Mouse (Mus musculus) liver, embryonic 14.5 days (tissue): ENCODE data around the gene Kirrel2. TPM values are rescaled to one million over a fixed set of nuclear protein-coding genes. Genes with fewer than 3 reads are reported as not detected.

ENCODE experiments used
- ATAC-seq: fragments of 200-750 bp; cut with Nextera tagmentation; 2 replicates; pipeline ENCODE4 v1.8.0; 2017; ENCODE audit warnings: moderate number of reproducible peaks, mild to moderate bottlenecking, moderate library complexity; ENCODE audit not compliant: insufficient read depth
- DNase-seq, 3 experiments: peaks; one replicate each; pipeline ENCODE4 v3.0.0-alpha.2; 2012 to 2013; ENCODE audit warnings: low read depth in 3 of 3, low spot score in 3 of 3
- H3K27ac ChIP-seq: fragments of 300-500 bp; sonication (generic); 2 replicates; pipeline ENCODE4 v1.5.1; 2014; ENCODE audit warnings: moderate library complexity, mild to moderate bottlenecking, control low read depth, inconsistent platforms
- H3K27me3 ChIP-seq: fragments of 300-500 bp; sonication (generic); 2 replicates; pipeline ENCODE4 v1.6.1; 2014; ENCODE audit warnings: mild to moderate bottlenecking, low read length, moderate library complexity; ENCODE audit not compliant: control insufficient read depth, insufficient read depth
- H3K36me3 ChIP-seq: fragments of 300-500 bp; sonication (generic); replicated peaks from 2 replicates; pipeline ENCODE4 v1.6.1; 2014; ENCODE audit warnings: low read depth; ENCODE audit not compliant: control insufficient read depth, insufficient read depth
- H3K4me1 ChIP-seq, 2 experiments: fragments of 200-500 bp in 1 of 2; fragments of 300-500 bp in 1 of 2; sonication (generic) in 1 of 2; replicated peaks; 2 replicates each; pipeline ENCODE4 v1.6.1; 2012 to 2014; ENCODE audit warnings: antibody characterized with exemption in 1 of 2, inconsistent platforms in 1 of 2, low read length in 1 of 2; ENCODE audit not compliant: control insufficient read depth in 2 of 2, insufficient read depth in 2 of 2
- H3K4me2 ChIP-seq: fragments of 300-500 bp; sonication (generic); 2 replicates; pipeline ENCODE4 v1.6.1; 2014; ENCODE audit warnings: low read depth, mild to moderate bottlenecking, control low read depth, moderate library complexity
- H3K4me3 ChIP-seq, 2 experiments: fragments of 200-500 bp in 1 of 2; fragments of 300-500 bp in 1 of 2; sonication (generic) in 1 of 2; 2 replicates each; pipeline ENCODE4 v1.5.1; 2012 to 2014; ENCODE audit warnings: low read depth in 2 of 2, low read length in 2 of 2, mild to moderate bottlenecking in 2 of 2, control low read depth in 1 of 2, inconsistent platforms in 1 of 2, moderate library complexity in 1 of 2; ENCODE audit not compliant: insufficient read depth in 1 of 2
- H3K9ac ChIP-seq: fragments of 300-500 bp; sonication (generic); replicated peaks from 2 replicates; pipeline ENCODE4 v1.6.1; 2014; ENCODE audit warnings: mild to moderate bottlenecking, control low read depth, moderate library complexity
- H3K9me3 ChIP-seq: fragments of 300-500 bp; sonication (generic); 2 replicates; pipeline ENCODE4 v1.6.1; 2016; ENCODE audit warnings: low read length, mixed read lengths; ENCODE audit not compliant: control insufficient read depth
- CTCF ChIP-seq: IDR thresholded peaks from 2 replicates; pipeline ENCODE4 v1.5.1; 2016; ENCODE audit warnings: antibody characterized with exemption, low read depth, control low read depth
- EP300 ChIP-seq: IDR thresholded peaks from 2 replicates; pipeline ENCODE4 v1.6.1; 2016; ENCODE audit warnings: antibody characterized with exemption, low read depth
- WGBS: fragments of 180-500 bp; shearing (Covaris S2); extraction: QIAGEN DNeasy Blood & Tissue Kit; methylation state at CpG from one replicate; pipeline ENCODE4 v1.1.7; 2014; ENCODE audit not compliant: insufficient replicate concordance; 5-methylcytosine and 5-hydroxymethylcytosine counted together
- polyA plus RNA-seq, 2 experiments: library from polyadenylated mRNA; depleted of rRNA in 1 of 2; stranded (reverse) in 1 of 2; unstranded in 1 of 2; fragments of >200 nt; fragmentation: Nextera tagmentation in 1 of 2; extraction: Ambion mirVana in 1 of 2; gene quantifications; 2 replicates each; pipeline versions ENCODE4 v1.2.1 to v1.2.3; 2012 to 2014

The Kirrel2 gene
- polyA plus RNA-seq, 2 experiments, result 0.10 to 0.18 TPM

DNA sequence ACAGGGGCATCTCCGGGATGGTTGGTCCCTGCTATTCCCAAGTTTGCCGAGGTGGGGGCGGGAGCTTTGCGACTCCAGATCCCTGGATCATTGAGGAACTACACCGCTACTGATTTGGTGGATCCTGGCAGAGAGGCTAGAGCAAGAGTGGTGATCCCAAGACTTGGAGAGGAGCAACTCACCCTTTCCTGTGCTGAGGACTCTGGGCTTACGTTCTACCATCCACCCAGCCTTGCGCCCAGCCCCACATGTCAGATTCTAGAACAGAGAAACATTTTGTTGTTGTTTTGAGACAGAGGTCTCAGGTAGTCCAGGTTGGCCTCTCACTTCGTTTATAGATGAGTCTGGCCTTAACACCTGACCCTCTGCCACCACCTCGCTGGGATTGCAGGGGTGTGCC is 34.9 kb downstream of the Kirrel2 start:
- H3K4me1 ChIP-seq, result peaks cover 0 to 17% of the 10 kb centered on the region in 2 experiments; a peak in 3 of 4 replicates
- no peaks in the 10 kb centered on the region for H3K9me3 ChIP-seq
- no peak for DNase-seq
- TF ChIP-seq CTCF (no peak), EP300 (no peak)
- H3K9ac ChIP-seq, result peak overlapping the region; percentile 37; the same call in 1 of the 2 replicates
- no peaks in the 10 kb centered on the region for H3K36me3 ChIP-seq
- H3K27me3 ChIP-seq, result peaks cover 4% of the 10 kb centered on the region; the same call in 1 of the 2 replicates
- no peak for ATAC-seq
- peak overlapping the region; percentile 58 to 62 for H3K4me3 ChIP-seq
- 5% methylated on average over 9 of the region's 9 CpGs for WGBS
- no peak overlapping the region for H3K27ac ChIP-seq
- peak overlapping the region; percentile 81 for H3K4me2 ChIP-seq

DNA sequence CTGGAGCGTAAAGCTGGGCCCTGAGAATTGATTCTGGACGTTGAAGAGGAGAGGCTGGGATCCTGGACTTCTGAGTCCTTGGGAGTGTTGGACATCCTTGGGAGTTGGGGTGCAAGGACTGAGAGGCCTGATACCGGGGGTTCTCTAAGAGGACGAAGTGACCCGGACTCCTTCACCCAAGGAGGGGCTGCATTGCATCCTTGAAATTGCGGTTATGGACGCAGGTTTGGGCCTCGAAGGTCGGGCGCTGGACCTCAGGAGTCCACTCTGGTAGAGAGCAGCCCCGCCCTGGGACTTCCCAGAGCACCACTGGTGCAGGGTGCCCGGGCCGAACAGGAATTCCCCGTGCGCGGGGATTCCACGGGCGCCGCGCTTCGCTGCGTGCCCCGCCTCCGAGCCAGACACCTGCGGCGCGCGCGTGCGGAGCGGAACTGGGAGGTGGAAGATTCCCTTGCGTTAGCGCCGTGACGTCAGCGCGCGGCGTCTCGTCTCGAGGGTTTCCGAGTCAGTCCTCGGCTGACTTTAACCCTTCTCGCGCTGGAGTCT is 35.5 kb downstream of the Kirrel2 start:
- peak overlapping the region; percentile 37 for H3K9ac ChIP-seq
- TF ChIP-seq CTCF (no peak), EP300 (no peak)
- H3K4me3 ChIP-seq, result peak overlapping the region; percentile 58 to 62
- peak overlapping the region; percentile 81 for H3K4me2 ChIP-seq
- no peaks in the 10 kb centered on the region for H3K36me3 ChIP-seq
- H3K27ac ChIP-seq, result no peak overlapping the region
- peaks cover 4% of the 10 kb centered on the region; the same call in 1 of the 2 replicates for H3K27me3 ChIP-seq
- under 1% methylated on average over 45 of the region's 45 CpGs for WGBS
- DNase-seq (peak; percentile 47 to 55 (median 47)), ATAC-seq (peak; percentile 48)
- peaks cover 0 to 17% of the 10 kb centered on the region in 2 experiments; a peak in 3 of 4 replicates for H3K4me1 ChIP-seq
- H3K9me3 ChIP-seq, result no peaks in the 10 kb centered on the region

DNA sequence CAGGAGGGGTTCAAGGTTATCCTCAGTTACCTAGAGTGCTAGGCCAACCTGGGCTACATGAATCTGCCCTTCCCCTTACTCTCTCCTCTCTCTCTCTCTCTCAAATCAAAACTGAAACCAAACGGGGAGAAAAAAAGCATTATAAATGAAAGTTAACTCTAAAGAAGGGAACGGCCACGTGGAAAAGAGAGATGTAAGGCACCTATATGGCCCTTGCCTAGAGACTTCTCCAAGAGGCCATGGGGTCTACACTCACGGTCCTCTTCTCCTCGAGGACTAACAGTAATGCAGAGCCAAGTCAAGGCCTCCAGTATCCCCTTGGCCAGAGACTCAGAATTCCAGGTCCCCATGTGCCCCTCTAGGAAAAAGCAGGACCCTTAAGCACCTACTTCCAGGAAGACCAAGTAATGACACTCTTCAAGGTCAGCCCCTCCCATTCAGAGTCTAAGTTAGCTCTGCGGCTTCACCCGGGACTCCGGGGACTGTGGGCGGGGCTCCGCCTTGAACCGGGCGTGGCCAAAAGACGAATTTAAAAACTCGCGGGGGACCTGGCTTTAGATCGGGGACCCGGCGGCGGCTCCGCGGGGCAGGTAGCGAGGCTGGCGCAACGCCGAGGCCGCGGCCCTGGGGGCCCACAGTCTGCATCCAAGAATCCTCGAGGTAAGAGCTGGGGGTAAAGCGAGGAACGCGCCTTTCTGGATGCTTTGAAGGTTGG is 36.2 kb downstream of the Kirrel2 start, which contains the start of gene Nfkbid:
Nfkbid (plus strand) TSS at position 558 of the 715 bp plus-strand sequence.
- Histone ChIP-seq H3K27me3 (peaks cover 4% of the 10 kb centered on the region; the same call in 1 of the 2 replicates), H3K9ac (peak within 1 kb of the TSS; percentile 37), H3K4me3 (peak within 1 kb of the TSS; percentile 58 to 62), H3K27ac (no peak within 1 kb of the TSS), H3K4me1 (peaks cover 0 to 17% of the 10 kb centered on the region in 2 experiments; a peak in 3 of 4 replicates), H3K4me2 (peak within 1 kb of the TSS; percentile 81), H3K9me3 (no peaks in the 10 kb centered on the region), H3K36me3 (no peaks in the 10 kb centered on the region)
- 5% methylated on average over 31 of the region's 31 CpGs for WGBS
- peak; percentile 50; the same call in 1 of the 2 replicates for ATAC-seq
- DNase-seq, result peak in 2 of 3 experiments; percentile 44 to 45
- TF ChIP-seq CTCF (no peak), EP300 (no peak)

DNA sequence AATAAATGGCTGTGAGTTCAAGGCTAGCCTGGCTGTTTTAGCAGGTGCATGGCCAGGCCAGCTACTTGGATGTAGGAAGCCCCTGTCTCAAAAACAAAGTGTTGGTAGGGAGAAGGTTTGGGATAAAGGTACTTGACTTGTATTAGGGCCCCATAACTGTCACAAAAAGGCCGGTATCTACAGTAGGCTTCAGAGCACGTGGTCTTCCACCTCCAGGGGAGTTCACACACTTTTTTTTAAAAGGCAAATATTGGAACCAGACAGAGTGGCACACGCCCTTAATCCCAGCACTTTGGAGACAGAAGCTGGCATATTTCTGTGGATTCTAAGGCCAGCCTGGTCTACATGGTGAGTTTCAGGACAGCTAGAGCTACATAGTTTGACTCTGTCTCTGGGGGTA is 36.8 kb downstream of the Kirrel2 start:
- Histone ChIP-seq H3K9ac (no peak overlapping the region), H3K4me2 (peak overlapping the region; percentile 81), H3K4me3 (no peak overlapping the region; a peak in 1 of 4 replicates), H3K9me3 (no peaks in the 10 kb centered on the region), H3K4me1 (peaks cover 0 to 17% of the 10 kb centered on the region in 2 experiments; a peak in 3 of 4 replicates), H3K27me3 (peaks cover 4% of the 10 kb centered on the region; the same call in 1 of the 2 replicates), H3K36me3 (no peaks in the 10 kb centered on the region), H3K27ac (no peak overlapping the region)
- WGBS, result 39% methylated on average over 3 of the region's 3 CpGs
- DNase-seq (no peak), ATAC-seq (no peak)
- TF ChIP-seq CTCF, result no peak
- TF ChIP-seq EP300, result no peak
